Comparison of ENCODE assay signal across 13 mouse cellular contexts in the genomic region with DNA sequence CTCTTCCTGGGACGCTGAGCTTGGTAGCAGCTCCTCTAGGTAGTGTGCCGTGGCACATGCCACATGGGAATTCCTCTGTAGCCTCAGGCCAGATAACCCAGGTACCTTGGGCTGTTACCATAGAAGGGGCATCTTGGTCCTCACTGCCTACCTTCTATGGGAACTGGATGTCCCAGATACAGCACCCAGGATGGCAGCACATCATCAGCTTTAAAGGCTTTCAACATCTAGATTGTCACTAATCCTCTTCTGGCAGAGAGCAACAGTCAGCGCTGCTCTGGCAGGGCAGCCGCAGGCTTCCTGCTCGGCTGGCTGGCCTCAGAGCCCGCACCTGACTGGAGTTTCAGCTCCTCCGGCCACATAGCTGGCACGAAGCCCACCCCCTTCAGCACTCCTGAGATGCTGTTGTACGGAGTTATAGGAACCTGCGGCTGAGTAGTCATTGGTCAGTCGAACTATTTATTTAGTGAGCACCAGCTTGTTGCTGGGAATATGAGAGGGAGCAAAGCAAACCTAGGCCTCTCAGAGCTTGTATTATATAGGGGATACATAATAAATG. TPM values are rescaled to one million over a fixed set of nuclear protein-coding genes. Genes with fewer than 3 reads are reported as not detected.
DNase-seq lines count a peak whose midpoint lies in the region; ATAC-seq and TF ChIP-seq lines count a peak whose summit lies in the region.
"Had no signal": no experiment of that assay in that cellular context is flagged by ENCODE, and none has a peak within 500 bp of the region (broad histone marks: within the 10 kb centered on the region; RNA-seq: fewer than 3 reads in every experiment).

No protein-coding gene starts in this region.

- ATAC-seq in heart, postnatal 0 days (ENCODE audit: insufficient read depth, low read depth), result no peak
- ATAC-seq in midbrain, embryonic 12.5 days (ENCODE audit: low FRiP score, low read depth), result no peak
- ATAC-seq in midbrain, embryonic 13.5 days, result no peak
- no peak for ATAC-seq in frontal cortex, adult (ENCODE audit: low TSS enrichment)

- H3K27me3 ChIP-seq in heart, postnatal 0 days (ENCODE audit: control insufficient read depth, insufficient read depth, low read length), result no peaks in the 10 kb centered on the region
- no peaks in the 10 kb centered on the region for H3K27me3 ChIP-seq in midbrain, embryonic 12.5 days
- H3K27me3 ChIP-seq in midbrain, embryonic 13.5 days, result no peaks in the 10 kb centered on the region

- H3K4me2 ChIP-seq in heart, postnatal 0 days (ENCODE audit: low read depth, low read length), result no peak overlapping the region
- no peak overlapping the region for H3K4me2 ChIP-seq in midbrain, embryonic 12.5 days (replicated peaks)
- no peak overlapping the region for H3K4me2 ChIP-seq in midbrain, embryonic 13.5 days (replicated peaks)

- TF ChIP-seq CTCF in heart, postnatal 0 days (IDR thresholded peaks at IDR 0.05; ENCODE audit: low read depth), result no peak
- TF ChIP-seq CTCF in lung, adult 2 months (IDR thresholded peaks at IDR 0.05; ENCODE audit: insufficient read depth, low read length), result no peak

- H3K27ac ChIP-seq in heart, postnatal 0 days (ENCODE audit: low read depth), result peak overlapping the region; percentile 47; the same call in 1 of the 2 replicates
- H3K27ac ChIP-seq in midbrain, embryonic 12.5 days (replicated peaks), result peak overlapping the region; percentile 54; the same call in 1 of the 2 replicates
- no peak overlapping the region for H3K27ac ChIP-seq in midbrain, embryonic 13.5 days

- H3K9me3 ChIP-seq in heart, postnatal 0 days (replicated peaks; ENCODE audit: control insufficient read depth, low read length), result no peaks in the 10 kb centered on the region
- no peaks in the 10 kb centered on the region for H3K9me3 ChIP-seq in midbrain, embryonic 12.5 days
- no peaks in the 10 kb centered on the region for H3K9me3 ChIP-seq in midbrain, embryonic 13.5 days

- H3K36me3 ChIP-seq in heart, postnatal 0 days (replicated peaks; ENCODE audit: control insufficient read depth, insufficient read depth, low read length), result peaks cover 8% of the 10 kb centered on the region; the same call in 1 of the 2 replicates
- H3K36me3 ChIP-seq in midbrain, embryonic 12.5 days, result peaks cover 18% of the 10 kb centered on the region
- H3K36me3 ChIP-seq in midbrain, embryonic 13.5 days, result peaks cover 36% of the 10 kb centered on the region

- WGBS in heart, postnatal 0 days, result 51% methylated on average over 11 of the region's 11 CpGs
- 82% methylated on average over 11 of the region's 11 CpGs for WGBS in midbrain, embryonic 12.5 days
- 82% methylated on average over 11 of the region's 11 CpGs for WGBS in midbrain, embryonic 13.5 days
- 67% methylated on average over 11 of the region's 11 CpGs for WGBS in lung, adult 2 months

- no peak overlapping the region for H3K4me3 ChIP-seq in heart, postnatal 0 days (ENCODE audit: low read depth, low read length)
- H3K4me3 ChIP-seq in midbrain, embryonic 12.5 days, result no peak overlapping the region
- H3K4me3 ChIP-seq in midbrain, embryonic 13.5 days (replicated peaks), result no peak overlapping the region
- no peak overlapping the region for H3K4me3 ChIP-seq in lung, adult 2 months (replicated peaks; ENCODE audit: extremely low read depth, low read depth, low read length)

- no peak for TF ChIP-seq EP300 in heart, postnatal 0 days (IDR thresholded peaks at IDR 0.05; ENCODE audit: low read depth)

- H3K4me1 ChIP-seq in heart, postnatal 0 days (ENCODE audit: control insufficient read depth, insufficient read depth), result peaks cover 8% of the 10 kb centered on the region; the same call in 1 of the 2 replicates
- H3K4me1 ChIP-seq in midbrain, embryonic 12.5 days, result peaks cover 12% of the 10 kb centered on the region
- H3K4me1 ChIP-seq in midbrain, embryonic 13.5 days (replicated peaks), result peaks cover 17% of the 10 kb centered on the region
- peaks cover 6% of the 10 kb centered on the region for H3K4me1 ChIP-seq in lung, adult 2 months (ENCODE audit: control insufficient read depth, insufficient read depth, low read length)

- no peak for DNase-seq in heart, postnatal 0 days (ENCODE audit: low spot score)
- no peak for DNase-seq in heart, adult 18-20 months
- peak; percentile 32 for DNase-seq in lung, adult 2 months
- DNase-seq in frontal cortex, postnatal 36 days (ENCODE audit: low spot score in 2 of 2), result no peak
- DNase-seq: layer of hippocampus, adult 9-11 months had no signal

- no peak overlapping the region for H3K9ac ChIP-seq in heart, postnatal 0 days (replicated peaks; ENCODE audit: low read depth, low read length)
- H3K9ac ChIP-seq in midbrain, embryonic 12.5 days (replicated peaks), result no peak overlapping the region
- H3K9ac ChIP-seq in midbrain, embryonic 13.5 days (replicated peaks), result no peak overlapping the region

- no peak for TF ChIP-seq POLR2A in lung, adult 2 months (IDR thresholded peaks at IDR 0.05; ENCODE audit: borderline replicate concordance, extremely low read depth, low read depth, low read length)

RNA-seq across cellular contexts. Expression of a gene that starts 6.7 kb away (rescaled TPM):
- total RNA-seq in heart, postnatal 0 days (2014; rRNA removed; ENCODE audit: low replicate concordance), result not detected in 2 replicates
- 0.05 TPM in 1 of 2 replicates, not detected in the other for polyA plus RNA-seq in heart, postnatal 0 days (2015; fragmentation: Nextera tagmentation; extraction: Ambion mirVana)
- total RNA-seq in heart, adult 18-20 months (2021), result not detected
- 0.10 and 0.22 TPM in 2 replicates for polyA plus RNA-seq in midbrain, embryonic 12.5 days (2016; fragmentation: Nextera tagmentation; extraction: Ambion mirVana)
- polyA plus RNA-seq in midbrain, embryonic 13.5 days (2015; fragmentation: Nextera tagmentation; extraction: Ambion mirVana), result 0.55 and 1.3 TPM in 2 replicates
- 1.2 TPM in 2 replicates for polyA plus RNA-seq in lung, adult 2 months (2012; rRNA removed)
- total RNA-seq: granulocyte monocyte progenitor cell, adult 5-6 weeks; monocyte, adult 5-6 weeks had no signal
- polyA plus RNA-seq: liver, embryonic 16.5 days had no signal

RNA-seq across cellular contexts. Expression of a gene that starts 15.8 kb away (rescaled TPM):
- total RNA-seq in heart, postnatal 0 days (2014; rRNA removed; ENCODE audit: low replicate concordance), result 34.3 and 40.8 TPM in 2 replicates
- 20.5 and 23.5 TPM in 2 replicates for polyA plus RNA-seq in heart, postnatal 0 days (2015; fragmentation: Nextera tagmentation; extraction: Ambion mirVana)
- 1 to 10 TPM; 9.4 to 9.9 TPM for total RNA-seq in heart, adult 18-20 months (2021)
- polyA plus RNA-seq in midbrain, embryonic 12.5 days (2016; fragmentation: Nextera tagmentation; extraction: Ambion mirVana), result 14.6 and 17.7 TPM in 2 replicates
- polyA plus RNA-seq in midbrain, embryonic 13.5 days (2015; fragmentation: Nextera tagmentation; extraction: Ambion mirVana), result 8.1 and 9.9 TPM in 2 replicates
- polyA plus RNA-seq in lung, adult 2 months (2012; rRNA removed), result 22.4 and 24.0 TPM in 2 replicates

RNA-seq across cellular contexts. Expression of a gene that starts 16.0 kb away (rescaled TPM):
- total RNA-seq in heart, postnatal 0 days (2014; rRNA removed; ENCODE audit: low replicate concordance), result 7.1 and 7.5 TPM in 2 replicates
- polyA plus RNA-seq in heart, postnatal 0 days (2015; fragmentation: Nextera tagmentation; extraction: Ambion mirVana), result 15.5 and 18.4 TPM in 2 replicates
- 10 to 100 TPM; 24.8 to 26.5 TPM for total RNA-seq in heart, adult 18-20 months (2021)
- polyA plus RNA-seq in midbrain, embryonic 12.5 days (2016; fragmentation: Nextera tagmentation; extraction: Ambion mirVana), result 34.4 and 39.5 TPM in 2 replicates
- polyA plus RNA-seq in midbrain, embryonic 13.5 days (2015; fragmentation: Nextera tagmentation; extraction: Ambion mirVana), result 30.2 and 34.4 TPM in 2 replicates
- polyA plus RNA-seq in lung, adult 2 months (2012; rRNA removed), result 3.4 and 6.5 TPM in 2 replicates

RNA-seq across cellular contexts. Expression of a gene that starts 30.5 kb away (rescaled TPM):
- not detected in 2 replicates for total RNA-seq in heart, postnatal 0 days (2014; rRNA removed; ENCODE audit: low replicate concordance)
- not detected in 2 replicates for polyA plus RNA-seq in heart, postnatal 0 days (2015; fragmentation: Nextera tagmentation; extraction: Ambion mirVana)
- total RNA-seq in heart, adult 18-20 months (2021), result not detected
- polyA plus RNA-seq in midbrain, embryonic 12.5 days (2016; fragmentation: Nextera tagmentation; extraction: Ambion mirVana), result 0.20 TPM in 1 of 2 replicates, not detected in the other
- polyA plus RNA-seq in midbrain, embryonic 13.5 days (2015; fragmentation: Nextera tagmentation; extraction: Ambion mirVana), result 0.34 and 0.36 TPM in 2 replicates
- polyA plus RNA-seq in lung, adult 2 months (2012; rRNA removed), result 0.25 and 0.28 TPM in 2 replicates
- total RNA-seq: adrenal gland, adult 2 months; granulocyte monocyte progenitor cell, adult 5-6 weeks; monocyte, adult 5-6 weeks had no signal
- polyA plus RNA-seq: limb, embryonic 11.5 days; liver, embryonic 16.5 days had no signal

RNA-seq across cellular contexts. Expression of a gene that starts 45.9 kb away (rescaled TPM):
- 292 and 309 TPM in 2 replicates for total RNA-seq in heart, postnatal 0 days (2014; rRNA removed; ENCODE audit: low replicate concordance)
- 515 and 546 TPM in 2 replicates for polyA plus RNA-seq in heart, postnatal 0 days (2015; fragmentation: Nextera tagmentation; extraction: Ambion mirVana)
- total RNA-seq in heart, adult 18-20 months (2021), result 100 to 1,000 TPM; 684 to 750 TPM
- 1,189 and 1,315 TPM in 2 replicates for polyA plus RNA-seq in midbrain, embryonic 12.5 days (2016; fragmentation: Nextera tagmentation; extraction: Ambion mirVana)
- 723 and 839 TPM in 2 replicates for polyA plus RNA-seq in midbrain, embryonic 13.5 days (2015; fragmentation: Nextera tagmentation; extraction: Ambion mirVana)
- 158 and 195 TPM in 2 replicates for polyA plus RNA-seq in lung, adult 2 months (2012; rRNA removed)
